Mouse (Mus musculus): ENCODE results near the gene Galnt10. TPM values are rescaled to one million over a fixed set of nuclear protein-coding genes. Genes with fewer than 3 reads are reported as not detected.
A peak's percentile ranks its signal among the peaks of the same experiment; 100 is the strongest.

Galnt10 gene
- polyA plus RNA-seq, 1 experiment, result 19.4 TPM

GRCm38 (mm10) chr11:57671797-57672196, 26.6 kb downstream of the Galnt10 start:
- H3K4me1 ChIP-seq (ENCODE audit: control insufficient read depth, insufficient read depth, insufficient read length), result peaks cover 34% of the 10 kb centered on the region
- WGBS, result 90% methylated on average over 10 of the region's 10 CpGs
- H3K27me3 ChIP-seq (ENCODE audit: control insufficient read depth, insufficient read depth, low read length), result no peaks in the 10 kb centered on the region
- no peaks in the 10 kb centered on the region for H3K36me3 ChIP-seq (ENCODE audit: control insufficient read depth, insufficient read depth, low read length)
- H3K4me3 ChIP-seq (ENCODE audit: extremely low read depth, insufficient read depth, insufficient read length), result no peak overlapping the region
- TF ChIP-seq CTCF (IDR thresholded peaks at IDR 0.05; ENCODE audit: extremely low read depth, insufficient read depth, insufficient read length, insufficient replicate concordance) (no peak), POLR2A (IDR thresholded peaks at IDR 0.05; ENCODE audit: low read depth, low read length) (no peak)
- no peak for DNase-seq (ENCODE audit: low read depth in 1 of 2, low spot score in 2 of 2)
- H3K27ac ChIP-seq (ENCODE audit: insufficient read depth, low read length), result no peak overlapping the region

GRCm38 (mm10) chr11:57672995-57673394, 27.8 kb downstream of the Galnt10 start:
- H3K4me3 ChIP-seq (ENCODE audit: extremely low read depth, insufficient read depth, insufficient read length), result no peak overlapping the region
- H3K4me1 ChIP-seq (ENCODE audit: control insufficient read depth, insufficient read depth, insufficient read length), result peaks cover 37% of the 10 kb centered on the region
- H3K36me3 ChIP-seq (ENCODE audit: control insufficient read depth, insufficient read depth, low read length), result no peaks in the 10 kb centered on the region
- WGBS, result 66% methylated on average over 9 of the region's 9 CpGs
- DNase-seq (ENCODE audit: low read depth in 1 of 2, low spot score in 2 of 2), result peak in 1 of 2 experiments; percentile 36
- TF ChIP-seq CTCF (IDR thresholded peaks at IDR 0.05; ENCODE audit: extremely low read depth, insufficient read depth, insufficient read length, insufficient replicate concordance) (no peak), POLR2A (IDR thresholded peaks at IDR 0.05; ENCODE audit: low read depth, low read length) (no peak)
- H3K27ac ChIP-seq (ENCODE audit: insufficient read depth, low read length), result peak overlapping the region; percentile 60
- no peaks in the 10 kb centered on the region for H3K27me3 ChIP-seq (ENCODE audit: control insufficient read depth, insufficient read depth, low read length)

GRCm38 (mm10) chr11:57673977-57674687, 28.9 kb downstream of the Galnt10 start:
- H3K4me3 ChIP-seq (ENCODE audit: extremely low read depth, insufficient read depth, insufficient read length), result no peak overlapping the region
- H3K36me3 ChIP-seq (ENCODE audit: control insufficient read depth, insufficient read depth, low read length), result no peaks in the 10 kb centered on the region
- H3K27ac ChIP-seq (ENCODE audit: insufficient read depth, low read length), result peak overlapping the region; percentile 81
- 32% methylated on average over 12 of the region's 12 CpGs for WGBS
- no peak for DNase-seq (ENCODE audit: low read depth in 1 of 2, low spot score in 2 of 2)
- H3K27me3 ChIP-seq (ENCODE audit: control insufficient read depth, insufficient read depth, low read length), result no peaks in the 10 kb centered on the region
- no peak for TF ChIP-seq CTCF (IDR thresholded peaks at IDR 0.05; ENCODE audit: extremely low read depth, insufficient read depth, insufficient read length, insufficient replicate concordance)
- no peak for TF ChIP-seq POLR2A (IDR thresholded peaks at IDR 0.05; ENCODE audit: low read depth, low read length)
- H3K4me1 ChIP-seq (ENCODE audit: control insufficient read depth, insufficient read depth, insufficient read length), result peaks cover 37% of the 10 kb centered on the region

- no peaks in the 10 kb centered on the region for H3K27me3 ChIP-seq (ENCODE audit: control insufficient read depth, insufficient read depth, low read length)
- no peak overlapping the region for H3K4me3 ChIP-seq (ENCODE audit: extremely low read depth, insufficient read depth, insufficient read length)
- WGBS, result 21% methylated on average over 3 of the region's 3 CpGs
- H3K27ac ChIP-seq (ENCODE audit: insufficient read depth, low read length), result no peak overlapping the region
- DNase-seq (ENCODE audit: low read depth in 1 of 2, low spot score in 2 of 2), result no peak
- no peaks in the 10 kb centered on the region for H3K36me3 ChIP-seq (ENCODE audit: control insufficient read depth, insufficient read depth, low read length)
- no peak for TF ChIP-seq CTCF (IDR thresholded peaks at IDR 0.05; ENCODE audit: extremely low read depth, insufficient read depth, insufficient read length, insufficient replicate concordance)
- no peak for TF ChIP-seq POLR2A (IDR thresholded peaks at IDR 0.05; ENCODE audit: low read depth, low read length)
- H3K4me1 ChIP-seq (ENCODE audit: control insufficient read depth, insufficient read depth, insufficient read length), result peaks cover 39% of the 10 kb centered on the region
These were observed 32.0 kb downstream of the Galnt10 start for GRCm38 (mm10) chr11:57677261-57677660.

- 86% methylated on average over 7 of the region's 7 CpGs for WGBS
- Histone ChIP-seq H3K4me3 (ENCODE audit: extremely low read depth, insufficient read depth, insufficient read length) (no peak overlapping the region), H3K36me3 (ENCODE audit: control insufficient read depth, insufficient read depth, low read length) (no peaks in the 10 kb centered on the region), H3K4me1 (ENCODE audit: control insufficient read depth, insufficient read depth, insufficient read length) (peaks cover 40% of the 10 kb centered on the region), H3K27me3 (ENCODE audit: control insufficient read depth, insufficient read depth, low read length) (no peaks in the 10 kb centered on the region), H3K27ac (ENCODE audit: insufficient read depth, low read length) (no peak overlapping the region)
- TF ChIP-seq POLR2A (IDR thresholded peaks at IDR 0.05; ENCODE audit: low read depth, low read length), result no peak
- TF ChIP-seq CTCF (IDR thresholded peaks at IDR 0.05; ENCODE audit: extremely low read depth, insufficient read depth, insufficient read length, insufficient replicate concordance), result no peak
- no peak for DNase-seq (ENCODE audit: low read depth in 1 of 2, low spot score in 2 of 2)
These were observed 37.3 kb downstream of the Galnt10 start for GRCm38 (mm10) chr11:57682589-57682988.

GRCm38 (mm10) chr11:57683125-57683524, 37.9 kb downstream of the Galnt10 start:
- peak in 1 of 2 experiments; percentile 44 for DNase-seq (ENCODE audit: low read depth in 1 of 2, low spot score in 2 of 2)
- WGBS, result 70% methylated on average over 12 of the region's 12 CpGs

GRCm38 (mm10) chr11:57683931-57684330, 38.7 kb downstream of the Galnt10 start:
- Histone ChIP-seq H3K4me1 (ENCODE audit: control insufficient read depth, insufficient read depth, insufficient read length) (peaks cover 54% of the 10 kb centered on the region), H3K4me3 (ENCODE audit: extremely low read depth, insufficient read depth, insufficient read length) (no peak overlapping the region), H3K36me3 (ENCODE audit: control insufficient read depth, insufficient read depth, low read length) (no peaks in the 10 kb centered on the region), H3K27ac (ENCODE audit: insufficient read depth, low read length) (no peak overlapping the region), H3K27me3 (ENCODE audit: control insufficient read depth, insufficient read depth, low read length) (no peaks in the 10 kb centered on the region)
- TF ChIP-seq POLR2A (IDR thresholded peaks at IDR 0.05; ENCODE audit: low read depth, low read length), result no peak
- no peak for TF ChIP-seq CTCF (IDR thresholded peaks at IDR 0.05; ENCODE audit: extremely low read depth, insufficient read depth, insufficient read length, insufficient replicate concordance)
- WGBS, result 89% methylated on average over 8 of the region's 8 CpGs
- DNase-seq (ENCODE audit: low read depth in 1 of 2, low spot score in 2 of 2), result no peak

More at GRCm38 (mm10) chr11:57683125-57683524, 37.9 kb downstream of the Galnt10 start:
- Histone ChIP-seq H3K27ac (ENCODE audit: insufficient read depth, low read length) (no peak overlapping the region), H3K4me3 (ENCODE audit: extremely low read depth, insufficient read depth, insufficient read length) (no peak overlapping the region), H3K27me3 (ENCODE audit: control insufficient read depth, insufficient read depth, low read length) (no peaks in the 10 kb centered on the region), H3K36me3 (ENCODE audit: control insufficient read depth, insufficient read depth, low read length) (no peaks in the 10 kb centered on the region), H3K4me1 (ENCODE audit: control insufficient read depth, insufficient read depth, insufficient read length) (peaks cover 46% of the 10 kb centered on the region)
- no peak for TF ChIP-seq POLR2A (IDR thresholded peaks at IDR 0.05; ENCODE audit: low read depth, low read length)
- no peak for TF ChIP-seq CTCF (IDR thresholded peaks at IDR 0.05; ENCODE audit: extremely low read depth, insufficient read depth, insufficient read length, insufficient replicate concordance)

Data from spleen, adult 2 months (tissue).